Mouse (Mus musculus): ENCODE measurements at regions not wholly inside any gene's neighbourhood (a gene's known extent, or its start where the extent isn't known, plus 50 kb on each side); places are given as distances from the start of the nearest gene placed in this dataset.

- no peak for TF ChIP-seq CTCF (IDR thresholded peaks at IDR 0.05; ENCODE audit: low read depth, low read length)
- no peak for TF ChIP-seq TAL1 (conservative IDR thresholded peaks at IDR 0.05; ENCODE audit: low read depth, low read length)
These were observed 97.0 kb upstream of the Dusp21 start for GRCm38 (mm10) chrX:18048621-18049020.
